Mouse (Mus musculus): Measurements from ENCODE around the gene Olfr220. TPM values are rescaled to one million over a fixed set of nuclear protein-coding genes. Genes with fewer than 3 reads are reported as not detected.

Gene Olfr220
- polyA plus RNA-seq (2012; rRNA removed) = not detected in 2 replicates

- no peak for DNase-seq (ENCODE audit: low read depth)
- TF ChIP-seq CTCF (IDR thresholded peaks at IDR 0.05; ENCODE audit: borderline replicate concordance, extremely low read depth, insufficient read depth, insufficient read length) = no peak
- no peak for TF ChIP-seq POLR2A (IDR thresholded peaks at IDR 0.05; ENCODE audit: borderline replicate concordance, extremely low read depth, insufficient read depth, insufficient read length, poor library complexity, severe bottlenecking)
These were observed at the start of gene Olfr220 for GRCm38 (mm10) chr1:174441782-174442181. Gene Olfr220 (plus strand): TSS chr1:174442082.

GRCm38 (mm10) chr1:174422959-174423358 lies 18.9 kb upstream of the Olfr220 start:
- no peak for DNase-seq (ENCODE audit: low read depth)
- TF ChIP-seq CTCF (IDR thresholded peaks at IDR 0.05; ENCODE audit: borderline replicate concordance, extremely low read depth, insufficient read depth, insufficient read length) (no peak), POLR2A (IDR thresholded peaks at IDR 0.05; ENCODE audit: borderline replicate concordance, extremely low read depth, insufficient read depth, insufficient read length, poor library complexity, severe bottlenecking) (no peak)

- no peak for DNase-seq (ENCODE audit: low read depth)
- no peak for TF ChIP-seq POLR2A (IDR thresholded peaks at IDR 0.05; ENCODE audit: borderline replicate concordance, extremely low read depth, insufficient read depth, insufficient read length, poor library complexity, severe bottlenecking)
- TF ChIP-seq CTCF (IDR thresholded peaks at IDR 0.05; ENCODE audit: borderline replicate concordance, extremely low read depth, insufficient read depth, insufficient read length) = no peak
These were observed 18.1 kb upstream of the Olfr220 start, which contains the start of gene Olfr414 for GRCm38 (mm10) chr1:174423764-174424163. Gene Olfr414 (plus strand): TSS chr1:174424064.

DNA sequence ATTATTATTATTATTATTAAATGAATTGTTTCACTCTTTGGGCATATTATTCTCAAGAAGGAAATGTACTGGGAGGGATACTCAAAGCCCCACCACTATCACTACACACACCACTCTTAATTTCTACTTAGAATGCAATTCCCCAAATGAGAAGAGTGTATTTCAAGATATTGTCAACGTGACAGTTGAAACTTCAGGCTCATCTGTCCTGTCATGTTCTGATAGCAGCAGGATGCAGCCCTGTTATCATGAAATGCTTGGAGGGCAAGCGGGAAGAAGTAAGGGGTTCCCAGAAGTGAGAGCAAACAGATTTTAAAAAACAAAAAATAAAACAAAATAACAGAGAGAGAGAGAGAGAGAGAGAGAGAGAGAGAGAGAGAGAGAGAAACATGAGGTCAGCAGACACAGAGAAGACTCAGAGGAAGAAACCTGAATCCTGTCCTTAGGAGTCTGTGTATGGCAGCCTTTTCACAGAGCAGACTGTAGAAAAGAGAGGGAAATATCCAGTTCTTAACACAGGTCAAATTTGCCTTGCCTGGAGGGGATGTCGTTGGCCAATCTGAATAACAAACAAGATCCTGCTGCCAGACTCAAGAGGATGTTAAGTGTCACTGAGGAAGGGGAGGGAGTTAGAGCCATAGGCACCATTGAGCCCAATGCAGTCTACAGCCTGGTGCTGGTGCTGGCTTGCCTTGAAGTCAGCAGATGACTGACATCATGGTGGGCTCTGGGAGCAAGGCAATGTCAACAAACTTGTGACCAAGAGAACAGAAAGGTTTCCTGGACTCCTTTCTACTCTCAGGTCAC lies 15.5 kb upstream of the Olfr220 start:
- no peak for TF ChIP-seq CTCF (IDR thresholded peaks at IDR 0.05; ENCODE audit: borderline replicate concordance, extremely low read depth, insufficient read depth, insufficient read length)
- no peak for TF ChIP-seq POLR2A (IDR thresholded peaks at IDR 0.05; ENCODE audit: borderline replicate concordance, extremely low read depth, insufficient read depth, insufficient read length, poor library complexity, severe bottlenecking)
- no peak for DNase-seq (ENCODE audit: low read depth)

- TF ChIP-seq POLR2A (IDR thresholded peaks at IDR 0.05; ENCODE audit: borderline replicate concordance, extremely low read depth, insufficient read depth, insufficient read length, poor library complexity, severe bottlenecking) = no peak
- TF ChIP-seq CTCF (IDR thresholded peaks at IDR 0.05; ENCODE audit: borderline replicate concordance, extremely low read depth, insufficient read depth, insufficient read length) = no peak
These were observed 14.5 kb upstream of the Olfr220 start for GRCm38 (mm10) chr1:174427402-174427801.

GRCm38 (mm10) chr1:174428407-174428806 lies 13.5 kb upstream of the Olfr220 start:
- TF ChIP-seq CTCF (IDR thresholded peaks at IDR 0.05; ENCODE audit: borderline replicate concordance, extremely low read depth, insufficient read depth, insufficient read length) = no peak
- TF ChIP-seq POLR2A (IDR thresholded peaks at IDR 0.05; ENCODE audit: borderline replicate concordance, extremely low read depth, insufficient read depth, insufficient read length, poor library complexity, severe bottlenecking) = no peak
- DNase-seq (ENCODE audit: low read depth) = no peak

More at GRCm38 (mm10) chr1:174427402-174427801, 14.5 kb upstream of the Olfr220 start:
- DNase-seq (ENCODE audit: low read depth) = no peak

DNA sequence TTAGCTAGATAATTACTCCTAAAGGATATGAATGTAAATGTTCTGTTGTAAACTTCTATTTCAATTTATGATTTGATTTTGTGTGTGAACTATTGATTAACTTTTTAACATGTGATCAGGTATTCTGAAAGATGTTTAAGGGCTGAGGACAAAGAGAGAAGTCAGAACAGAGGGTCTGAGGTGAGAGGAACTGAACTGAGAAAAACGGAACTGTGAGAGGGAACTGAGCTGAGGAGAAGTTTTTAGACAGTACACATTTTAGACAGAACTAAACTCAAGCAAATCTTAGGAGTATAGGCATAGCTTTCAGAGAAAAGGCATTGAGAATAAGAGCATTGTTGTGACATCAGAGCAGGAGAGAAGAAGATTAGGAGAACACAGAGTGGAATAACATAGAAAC lies 7.8 kb upstream of the Olfr220 start:
- no peak for DNase-seq (ENCODE audit: low read depth)
- TF ChIP-seq POLR2A (IDR thresholded peaks at IDR 0.05; ENCODE audit: borderline replicate concordance, extremely low read depth, insufficient read depth, insufficient read length, poor library complexity, severe bottlenecking) = no peak
- no peak for TF ChIP-seq CTCF (IDR thresholded peaks at IDR 0.05; ENCODE audit: borderline replicate concordance, extremely low read depth, insufficient read depth, insufficient read length)

- no peak for TF ChIP-seq POLR2A (IDR thresholded peaks at IDR 0.05; ENCODE audit: borderline replicate concordance, extremely low read depth, insufficient read depth, insufficient read length, poor library complexity, severe bottlenecking)
- no peak for TF ChIP-seq CTCF (IDR thresholded peaks at IDR 0.05; ENCODE audit: borderline replicate concordance, extremely low read depth, insufficient read depth, insufficient read length)
- DNase-seq (ENCODE audit: low read depth) = no peak
These were observed 13.2 kb downstream of the Olfr220 start for GRCm38 (mm10) chr1:174455100-174455499.

- no peak for TF ChIP-seq POLR2A (IDR thresholded peaks at IDR 0.05; ENCODE audit: borderline replicate concordance, extremely low read depth, insufficient read depth, insufficient read length, poor library complexity, severe bottlenecking)
- TF ChIP-seq CTCF (IDR thresholded peaks at IDR 0.05; ENCODE audit: borderline replicate concordance, extremely low read depth, insufficient read depth, insufficient read length) = no peak
- DNase-seq (ENCODE audit: low read depth) = no peak
These were observed 23.5 kb downstream of the Olfr220 start for GRCm38 (mm10) chr1:174465385-174465784.

DNA sequence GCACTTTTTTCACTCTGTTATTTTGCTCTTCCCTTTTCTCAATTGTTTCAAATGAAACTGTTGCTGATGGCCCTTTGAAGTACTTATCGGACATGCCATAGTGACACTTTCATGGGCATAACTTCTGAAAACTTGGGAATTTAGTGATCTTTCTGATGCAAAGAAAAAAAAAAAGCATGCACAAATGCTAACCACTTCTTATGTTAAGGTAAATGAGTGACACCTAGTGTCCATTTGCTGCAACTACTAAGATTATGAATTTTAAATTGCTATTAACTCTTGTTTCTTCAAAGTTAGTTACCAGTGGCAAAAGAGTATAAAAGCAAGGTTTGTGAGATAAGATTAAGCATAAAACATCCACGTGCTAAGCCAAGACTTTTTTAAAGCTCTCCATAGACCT lies 24.4 kb downstream of the Olfr220 start:
- peak; percentile 64 for DNase-seq (ENCODE audit: low read depth)
- no peak for TF ChIP-seq POLR2A (IDR thresholded peaks at IDR 0.05; ENCODE audit: borderline replicate concordance, extremely low read depth, insufficient read depth, insufficient read length, poor library complexity, severe bottlenecking)
- 0 out of 2 replicates have a peak, but pooled peaks have one; percentile 2 for TF ChIP-seq CTCF (IDR thresholded peaks at IDR 0.05; ENCODE audit: borderline replicate concordance, extremely low read depth, insufficient read depth, insufficient read length)

- TF ChIP-seq POLR2A (IDR thresholded peaks at IDR 0.05; ENCODE audit: borderline replicate concordance, extremely low read depth, insufficient read depth, insufficient read length, poor library complexity, severe bottlenecking) = no peak
- TF ChIP-seq CTCF (IDR thresholded peaks at IDR 0.05; ENCODE audit: borderline replicate concordance, extremely low read depth, insufficient read depth, insufficient read length) = peak; percentile 87; the same call in 1 of the 2 replicates
- peak; percentile 89 for DNase-seq (ENCODE audit: low read depth)
These were observed 27.9 kb downstream of the Olfr220 start for GRCm38 (mm10) chr1:174469736-174470135.

GRCm38 (mm10) chr1:174482567-174482966 lies 40.7 kb downstream of the Olfr220 start:
- TF ChIP-seq POLR2A (IDR thresholded peaks at IDR 0.05; ENCODE audit: borderline replicate concordance, extremely low read depth, insufficient read depth, insufficient read length, poor library complexity, severe bottlenecking) (no peak), CTCF (IDR thresholded peaks at IDR 0.05; ENCODE audit: borderline replicate concordance, extremely low read depth, insufficient read depth, insufficient read length) (no peak)
- DNase-seq (ENCODE audit: low read depth) = no peak

All from brain, embryonic 14.5 days (tissue).